Mouse (Mus musculus): Measurements from ENCODE around the gene Hspd1. TPM values are rescaled to one million over a fixed set of nuclear protein-coding genes. Genes with fewer than 3 reads are reported as not detected.
A peak's percentile ranks its signal among the peaks of the same experiment; 100 is the strongest.
"Not testable (repeated sequence)": the region's sequence is repeated elsewhere in the genome, so short reads cannot be mapped to it uniquely, and the experiment has no call there.

The Hspd1 gene
- polyA plus RNA-seq, 1 experiment from 2014 or later, result 475 TPM

- no peak for TF ChIP-seq CTCF (IDR thresholded peaks at IDR 0.05)
- ChIA-PET POLR2A (no interaction called here), CTCF (interaction anchor here (1.1 kb wide), 1 partner anchor 9 kb away, joined by 3 read pairs; no protein-coding TSS in a partner anchor)
- DNase-seq (ENCODE audit: low read depth, low spot score) (no peak), ATAC-seq (no peak)
- H3K27me3 ChIP-seq, result no peaks in the 10 kb centered on the region
- in situ Hi-C loops (cut with MboI; ENCODE audit: low pct_unique_long_range_greater_than_20kb), result no loop called here
These were observed 26.3 kb downstream of the Hspd1 start for GRCm38 (mm10) chr1:55061772-55062171.

GRCm38 (mm10) chr1:55061099-55061498 is 26.9 kb downstream of the Hspd1 start:
- ATAC-seq (no peak), DNase-seq (ENCODE audit: low read depth, low spot score) (no peak)
- no peak for TF ChIP-seq CTCF (IDR thresholded peaks at IDR 0.05)
- CTCF ChIA-PET, result interaction anchor here (1.1 kb wide), 1 partner anchor 9 kb away, joined by 3 read pairs; no protein-coding TSS in a partner anchor
- H3K27me3 ChIP-seq, result no peaks in the 10 kb centered on the region
- in situ Hi-C loops (cut with MboI; ENCODE audit: low pct_unique_long_range_greater_than_20kb), result no loop called here
- POLR2A ChIA-PET, result interaction anchor here (1.1 kb wide), 1 partner anchor 13 kb away, joined by 4 read pairs; no protein-coding TSS in a partner anchor

GRCm38 (mm10) chr1:55058383-55058782 is 29.7 kb downstream of the Hspd1 start:
- in situ Hi-C loops (cut with MboI; ENCODE audit: low pct_unique_long_range_greater_than_20kb); CTCF ChIA-PET; ATAC-seq; H3K27me3 ChIP-seq; DNase-seq (ENCODE audit: low read depth, low spot score): not testable (repeated sequence)
- POLR2A ChIA-PET, result interaction anchor here (0.6 kb wide), 1 partner anchor 51 kb away, joined by 3 read pairs; no protein-coding TSS in a partner anchor

GRCm38 (mm10) chr1:55055322-55056115 is 32.5 kb downstream of the Hspd1 start:
- ATAC-seq, result no peak
- POLR2A ChIA-PET, result interaction anchor here (0.7 kb wide), 1 partner anchor 48 kb away, joined by 3 read pairs; no protein-coding TSS in a partner anchor
- in situ Hi-C loops (cut with MboI; ENCODE audit: low pct_unique_long_range_greater_than_20kb), result no loop called here
- TF ChIP-seq CTCF (IDR thresholded peaks at IDR 0.05), result no peak
- H3K27me3 ChIP-seq, result no peaks in the 10 kb centered on the region
- CTCF ChIA-PET, result no interaction called here
- no peak for DNase-seq (ENCODE audit: low read depth, low spot score)

- no peaks in the 10 kb centered on the region for H3K27me3 ChIP-seq
- DNase-seq (ENCODE audit: low read depth, low spot score) (no peak), ATAC-seq (no peak)
- POLR2A ChIA-PET, result interaction anchor here (0.6 kb wide), 1 partner anchor 366 kb away, joined by 10 read pairs; no protein-coding TSS in a partner anchor
- no peak for TF ChIP-seq CTCF (IDR thresholded peaks at IDR 0.05)
- in situ Hi-C loops (cut with MboI; ENCODE audit: low pct_unique_long_range_greater_than_20kb), result no loop called here
- CTCF ChIA-PET, result no interaction called here
These were observed 34.4 kb downstream of the Hspd1 start for GRCm38 (mm10) chr1:55053596-55053995.

- ChIA-PET CTCF (no interaction called here), POLR2A (no interaction called here)
- H3K27me3 ChIP-seq, result no peaks in the 10 kb centered on the region
- ATAC-seq (peak; percentile 87), DNase-seq (ENCODE audit: low read depth, low spot score) (peak; percentile 38)
- TF ChIP-seq CTCF (IDR thresholded peaks at IDR 0.05), result no peak
- in situ Hi-C loops (cut with MboI; ENCODE audit: low pct_unique_long_range_greater_than_20kb), result no loop called here
These were observed 35.0 kb downstream of the Hspd1 start for GRCm38 (mm10) chr1:55053005-55053404.

GRCm38 (mm10) chr1:55052355-55052953 is 35.6 kb downstream of the Hspd1 start, which contains the start of gene Coq10b:
Gene Coq10b, plus strand, starts transcription at chr1:55052770.
- in situ Hi-C loops (cut with MboI; ENCODE audit: low pct_unique_long_range_greater_than_20kb), result no loop called here
- ChIA-PET POLR2A (no interaction called here), CTCF (no interaction called here)
- ATAC-seq, result peak; percentile 99
- peak; percentile 89 for DNase-seq (ENCODE audit: low read depth, low spot score)
- TF ChIP-seq CTCF (IDR thresholded peaks at IDR 0.05), result no peak
- no peaks in the 10 kb centered on the region for H3K27me3 ChIP-seq

- no peak for ATAC-seq
- no peak for TF ChIP-seq CTCF (IDR thresholded peaks at IDR 0.05)
- H3K27me3 ChIP-seq, result no peaks in the 10 kb centered on the region
- in situ Hi-C loops (cut with MboI; ENCODE audit: low pct_unique_long_range_greater_than_20kb), result no loop called here
- DNase-seq (ENCODE audit: low read depth, low spot score), result no peak
- CTCF ChIA-PET, result no interaction called here
- POLR2A ChIA-PET, result interaction anchor here (0.7 kb wide), 1 partner anchor 13 kb away, joined by 3 read pairs; no protein-coding TSS in a partner anchor
These were observed 36.4 kb downstream of the Hspd1 start for GRCm38 (mm10) chr1:55051671-55052070.

- ChIA-PET POLR2A (no interaction called here), CTCF (no interaction called here)
- TF ChIP-seq CTCF (IDR thresholded peaks at IDR 0.05), result no peak
- ATAC-seq (no peak), DNase-seq (ENCODE audit: low read depth, low spot score) (no peak)
- H3K27me3 ChIP-seq, result no peaks in the 10 kb centered on the region
- in situ Hi-C loops (cut with MboI; ENCODE audit: low pct_unique_long_range_greater_than_20kb), result no loop called here
These were observed 39.0 kb downstream of the Hspd1 start for GRCm38 (mm10) chr1:55048841-55049587.

- ATAC-seq (no peak), DNase-seq (ENCODE audit: low read depth, low spot score) (no peak)
- ChIA-PET POLR2A (interaction anchor here (0.7 kb wide), 1 partner anchor 18 kb away, joined by 4 read pairs; no protein-coding TSS in a partner anchor), CTCF (no interaction called here)
- in situ Hi-C loops (cut with MboI; ENCODE audit: low pct_unique_long_range_greater_than_20kb), result no loop called here
- TF ChIP-seq CTCF (IDR thresholded peaks at IDR 0.05), result no peak
- peaks cover 5% of the 10 kb centered on the region for H3K27me3 ChIP-seq
These were observed 44.9 kb downstream of the Hspd1 start for GRCm38 (mm10) chr1:55043164-55043563.
